Mouse (Mus musculus) thymus, adult 2 months (tissue): ENCODE measurements around the gene Bivm.

Experiments
- CTCF ChIP-seq: fragments of 200-500 bp; IDR thresholded peaks from 2 replicates; pipeline ENCODE4 v1.5.1; 2012; ENCODE audit warnings: mild to moderate bottlenecking, control low read depth, low read length, moderate library complexity, borderline replicate concordance; ENCODE audit not compliant: control insufficient read depth, poor library complexity, insufficient read depth; ENCODE audit errors: extremely low read depth
- POLR2A ChIP-seq: fragments of 200-500 bp; IDR thresholded peaks from 2 replicates; pipeline ENCODE4 v1.6.1; 2012; ENCODE audit warnings: mild to moderate bottlenecking, low read length, control low read depth, moderate library complexity; ENCODE audit not compliant: control insufficient read depth, poor library complexity, insufficient read depth; ENCODE audit errors: extremely low read depth

DNA sequence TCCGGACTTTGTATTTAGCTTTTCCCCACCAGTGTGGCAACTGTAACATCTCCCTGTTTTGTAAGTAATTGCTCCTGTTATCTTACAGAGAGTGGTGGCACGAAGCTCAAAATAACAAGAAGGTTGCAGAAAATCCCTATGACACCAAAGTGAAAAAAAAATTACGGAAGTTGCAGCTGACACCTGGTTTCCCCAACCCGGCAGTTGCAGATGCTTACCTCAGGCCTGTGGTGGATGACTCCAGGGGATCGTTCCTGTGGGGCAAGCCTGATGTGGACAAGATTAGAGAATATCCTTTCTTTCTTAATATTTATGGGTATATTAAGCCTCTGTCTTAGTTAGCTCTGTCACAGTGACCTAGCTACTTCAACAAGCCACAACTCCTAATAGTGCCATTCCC, 59.3 kb downstream of the Bivm start:
- no peak for TF ChIP-seq POLR2A
- TF ChIP-seq CTCF, result no peak
